ENCODE assay signal across 28 mouse cellular contexts in genomic region chr5:51203266-51203665, GRCm38 (mm10).
"Had no signal": no experiment of that assay in that cellular context is flagged by ENCODE, and none has a peak within 500 bp of the region (broad histone marks: within the 10 kb centered on the region; RNA-seq: fewer than 3 reads in every experiment).

No protein-coding gene starts in this region.

- H3K36me3 ChIP-seq: heart, embryonic 10.5 days; heart, embryonic 13.5 days; heart, embryonic 15.5 days; hindbrain, embryonic 13.5 days; hindbrain, embryonic 15.5 days; kidney, embryonic 15.5 days; limb, embryonic 10.5 days; limb, embryonic 12.5 days; liver, embryonic 13.5 days; liver, embryonic 15.5 days had no signal

- H3K4me3 ChIP-seq: gastrocnemius, adult 2 months; heart, embryonic 10.5 days; heart, embryonic 13.5 days; heart, embryonic 15.5 days; hindbrain, embryonic 13.5 days; hindbrain, embryonic 15.5 days; kidney, embryonic 15.5 days; layer of hippocampus, adult 2 months; left cerebral cortex, adult 2 months; limb, embryonic 10.5 days; limb, embryonic 12.5 days; liver, embryonic 13.5 days; liver, embryonic 15.5 days had no signal

- H3K4me2 ChIP-seq: heart, embryonic 13.5 days; heart, embryonic 15.5 days; hindbrain, embryonic 13.5 days; hindbrain, embryonic 15.5 days; kidney, embryonic 15.5 days; limb, embryonic 12.5 days; liver, embryonic 11.5 days; liver, embryonic 13.5 days; liver, embryonic 15.5 days had no signal

- H3K9me3 ChIP-seq: heart, embryonic 10.5 days; heart, embryonic 13.5 days; heart, embryonic 15.5 days; hindbrain, embryonic 13.5 days; hindbrain, embryonic 15.5 days; kidney, embryonic 15.5 days; limb, embryonic 10.5 days; limb, embryonic 12.5 days; liver, embryonic 13.5 days; liver, embryonic 15.5 days had no signal

- H3K9ac ChIP-seq: heart, embryonic 13.5 days; heart, embryonic 15.5 days; hindbrain, embryonic 13.5 days; hindbrain, embryonic 15.5 days; kidney, embryonic 15.5 days; limb, embryonic 12.5 days; liver, embryonic 13.5 days; liver, embryonic 15.5 days had no signal

- H3K4me1 ChIP-seq: heart, embryonic 10.5 days; heart, embryonic 13.5 days; heart, embryonic 15.5 days; hindbrain, embryonic 13.5 days; hindbrain, embryonic 15.5 days; kidney, embryonic 15.5 days; limb, embryonic 10.5 days; limb, embryonic 12.5 days; liver, embryonic 13.5 days; liver, embryonic 15.5 days had no signal

- ATAC-seq: hindbrain, postnatal 0 days; intestine, embryonic 16.5 days had no signal

- H3K27me3 ChIP-seq: heart, embryonic 13.5 days; heart, embryonic 15.5 days; hindbrain, embryonic 13.5 days; hindbrain, embryonic 15.5 days; kidney, embryonic 15.5 days; limb, embryonic 12.5 days; liver, embryonic 13.5 days; liver, embryonic 15.5 days had no signal

- DNase-seq: gastrocnemius, adult 2 months; gastrocnemius, postnatal 10 days; gastrocnemius, postnatal 25 days; heart, adult 18-20 months; heart, postnatal 14 days; heart, postnatal 36 days; kidney, adult 11 months; kidney, adult 2 months; kidney, adult 9 months; kidney, postnatal 14 days; kidney, postnatal 36 days; liver; liver, embryonic 13.5 days had no signal

- H3K27ac ChIP-seq: gastrocnemius, adult 2 months; heart, embryonic 10.5 days; heart, embryonic 13.5 days; heart, embryonic 15.5 days; hindbrain, embryonic 13.5 days; hindbrain, embryonic 15.5 days; hindbrain, postnatal 0 days; kidney, embryonic 15.5 days; kidney, postnatal 0 days; layer of hippocampus, adult 2 months; left cerebral cortex, adult 2 months; limb, embryonic 10.5 days; limb, embryonic 12.5 days; liver, embryonic 13.5 days; liver, embryonic 15.5 days had no signal
